Mouse (Mus musculus) liver, embryonic 14.5 days (tissue): ENCODE results near the gene Hist1h2af. TPM values are rescaled to one million over a fixed set of nuclear protein-coding genes. Genes with fewer than 3 reads are reported as not detected.
"Not testable (repeated sequence)": the region's sequence is repeated elsewhere in the genome, so short reads cannot be mapped to it uniquely, and the experiment has no call there.

Experiments
- ATAC-seq: fragments of 200-750 bp; cut with Nextera tagmentation; 2 replicates; pipeline ENCODE4 v1.8.0; 2017; ENCODE audit warnings: moderate number of reproducible peaks, mild to moderate bottlenecking, moderate library complexity; ENCODE audit not compliant: insufficient read depth
- DNase-seq, 3 experiments: peaks; one replicate each; pipeline ENCODE4 v3.0.0-alpha.2; 2012 to 2013; ENCODE audit warnings: low read depth in 3 of 3, low spot score in 3 of 3
- H3K27ac ChIP-seq: fragments of 300-500 bp; sonication (generic); 2 replicates; pipeline ENCODE4 v1.5.1; 2014; ENCODE audit warnings: moderate library complexity, mild to moderate bottlenecking, control low read depth, inconsistent platforms
- H3K27me3 ChIP-seq: fragments of 300-500 bp; sonication (generic); 2 replicates; pipeline ENCODE4 v1.6.1; 2014; ENCODE audit warnings: mild to moderate bottlenecking, low read length, moderate library complexity; ENCODE audit not compliant: control insufficient read depth, insufficient read depth
- H3K36me3 ChIP-seq: fragments of 300-500 bp; sonication (generic); replicated peaks from 2 replicates; pipeline ENCODE4 v1.6.1; 2014; ENCODE audit warnings: low read depth; ENCODE audit not compliant: control insufficient read depth, insufficient read depth
- H3K4me1 ChIP-seq, 2 experiments: fragments of 200-500 bp in 1 of 2; fragments of 300-500 bp in 1 of 2; sonication (generic) in 1 of 2; replicated peaks; 2 replicates each; pipeline ENCODE4 v1.6.1; 2012 to 2014; ENCODE audit warnings: antibody characterized with exemption in 1 of 2, inconsistent platforms in 1 of 2, low read length in 1 of 2; ENCODE audit not compliant: control insufficient read depth in 2 of 2, insufficient read depth in 2 of 2
- H3K4me2 ChIP-seq: fragments of 300-500 bp; sonication (generic); 2 replicates; pipeline ENCODE4 v1.6.1; 2014; ENCODE audit warnings: low read depth, mild to moderate bottlenecking, control low read depth, moderate library complexity
- H3K4me3 ChIP-seq, 2 experiments: fragments of 200-500 bp in 1 of 2; fragments of 300-500 bp in 1 of 2; sonication (generic) in 1 of 2; 2 replicates each; pipeline ENCODE4 v1.5.1; 2012 to 2014; ENCODE audit warnings: low read depth in 2 of 2, low read length in 2 of 2, mild to moderate bottlenecking in 2 of 2, control low read depth in 1 of 2, inconsistent platforms in 1 of 2, moderate library complexity in 1 of 2; ENCODE audit not compliant: insufficient read depth in 1 of 2
- H3K9ac ChIP-seq: fragments of 300-500 bp; sonication (generic); replicated peaks from 2 replicates; pipeline ENCODE4 v1.6.1; 2014; ENCODE audit warnings: mild to moderate bottlenecking, control low read depth, moderate library complexity
- H3K9me3 ChIP-seq: fragments of 300-500 bp; sonication (generic); 2 replicates; pipeline ENCODE4 v1.6.1; 2016; ENCODE audit warnings: low read length, mixed read lengths; ENCODE audit not compliant: control insufficient read depth
- CTCF ChIP-seq: IDR thresholded peaks from 2 replicates; pipeline ENCODE4 v1.5.1; 2016; ENCODE audit warnings: antibody characterized with exemption, low read depth, control low read depth
- EP300 ChIP-seq: IDR thresholded peaks from 2 replicates; pipeline ENCODE4 v1.6.1; 2016; ENCODE audit warnings: antibody characterized with exemption, low read depth
- WGBS: fragments of 180-500 bp; shearing (Covaris S2); extraction: QIAGEN DNeasy Blood & Tissue Kit; methylation state at CpG from one replicate; pipeline ENCODE4 v1.1.7; 2014; ENCODE audit not compliant: insufficient replicate concordance; 5-methylcytosine and 5-hydroxymethylcytosine counted together
- polyA plus RNA-seq, 2 experiments: library from polyadenylated mRNA; depleted of rRNA in 1 of 2; stranded (reverse) in 1 of 2; unstranded in 1 of 2; fragments of >200 nt; fragmentation: Nextera tagmentation in 1 of 2; extraction: Ambion mirVana in 1 of 2; gene quantifications; 2 replicates each; pipeline versions ENCODE4 v1.2.1 to v1.2.3; 2012 to 2014

Gene Hist1h2af
- polyA plus RNA-seq, 2 experiments: 14.2 to 375 TPM

- TF ChIP-seq CTCF (no peak; the same call in 1 of the 2 replicates), EP300 (peak; percentile 77)
- H3K27me3 ChIP-seq: no peaks in the 10 kb centered on the region
- DNase-seq: peak; percentile 93 to 94 (median 94)
- H3K4me2 ChIP-seq: peak within 1 kb of the TSS; percentile 90
- H3K36me3 ChIP-seq: no peaks in the 10 kb centered on the region
- peaks cover 5 to 15% of the 10 kb centered on the region in 2 experiments for H3K4me1 ChIP-seq
- peak within 1 kb of the TSS; percentile 96 for H3K9ac ChIP-seq
- no peaks in the 10 kb centered on the region for H3K9me3 ChIP-seq
- peak; percentile 75 for ATAC-seq
- H3K4me3 ChIP-seq: peak within 1 kb of the TSS; percentile 66 to 75
- under 1% methylated on average over 30 of the region's 45 CpGs for WGBS
- peak within 1 kb of the TSS; percentile 99 for H3K27ac ChIP-seq
Observed at GRCm38 (mm10) chr13:23543965-23544786, 10.5 kb downstream of the Hist1h2af start, which contains the start of gene Hist1h3f. TSS of gene Hist1h3f (plus strand) at chr13:23544052.

- Histone ChIP-seq H3K4me1 (peaks cover 10 to 15% of the 10 kb centered on the region in 2 experiments), H3K4me3 (peak overlapping the region; percentile 55 to 59), H3K9ac (peak overlapping the region; percentile 86), H3K4me2 (peak overlapping the region; percentile 90), H3K27ac (peak overlapping the region; percentile 97)
- not testable (repeated sequence) for ATAC-seq, DNase-seq, H3K9me3 ChIP-seq, H3K36me3 ChIP-seq, H3K27me3 ChIP-seq
- WGBS: 0% methylated on average over 11 of the region's 14 CpGs
Observed at GRCm38 (mm10) chr13:23544787-23545120, 11.0 kb downstream of the Hist1h2af start.

GRCm38 (mm10) chr13:23546694-23547093, 13.0 kb downstream of the Hist1h2af start:
- H3K27me3 ChIP-seq: no peaks in the 10 kb centered on the region
- TF ChIP-seq EP300 (no peak), CTCF (no peak)

GRCm38 (mm10) chr13:23550761-23551145, 17.0 kb downstream of the Hist1h2af start:
- peaks cover 18 to 31% of the 10 kb centered on the region in 2 experiments for H3K4me1 ChIP-seq
- TF ChIP-seq EP300 (no peak), CTCF (no peak)
- peak; percentile 6; the same call in 1 of the 2 replicates for ATAC-seq

More at GRCm38 (mm10) chr13:23546694-23547093, 13.0 kb downstream of the Hist1h2af start:
- WGBS: 69% methylated on average over 5 of the region's 5 CpGs
- Histone ChIP-seq H3K9me3 (no peaks in the 10 kb centered on the region), H3K4me2 (peak overlapping the region; percentile 60), H3K36me3 (no peaks in the 10 kb centered on the region), H3K27ac (peak overlapping the region; percentile 89), H3K4me1 (peaks cover 5 to 15% of the 10 kb centered on the region in 2 experiments), H3K4me3 (no peak overlapping the region), H3K9ac (peak overlapping the region; percentile 28; the same call in 1 of the 2 replicates)
- DNase-seq (no peak), ATAC-seq (no peak)

GRCm38 (mm10) chr13:23551146-23551834, 17.6 kb downstream of the Hist1h2af start, which contains the start of gene Hist1h4f:
TSS of gene Hist1h4f (minus strand) at chr13:23551648.
- 0% methylated on average over 45 of the region's 47 CpGs for WGBS
- H3K4me1 ChIP-seq: peaks cover 18 to 28% of the 10 kb centered on the region in 2 experiments
- H3K4me2 ChIP-seq: peak within 1 kb of the TSS; percentile 66
- ATAC-seq (peak; percentile 62), DNase-seq (peak; percentile 94 to 95 (median 95))
- peak within 1 kb of the TSS; percentile 89 for H3K9ac ChIP-seq
- H3K9me3 ChIP-seq, H3K36me3 ChIP-seq, H3K27me3 ChIP-seq: not testable (repeated sequence)
- peak within 1 kb of the TSS; percentile 58 to 61 for H3K4me3 ChIP-seq
- peak within 1 kb of the TSS; percentile 98 for H3K27ac ChIP-seq
- TF ChIP-seq CTCF (peak; percentile 54), EP300 (peak; percentile 93)

More at GRCm38 (mm10) chr13:23550761-23551145, 17.0 kb downstream of the Hist1h2af start:
- Histone ChIP-seq H3K27ac (peak overlapping the region; percentile 98), H3K4me3 (peak overlapping the region; percentile 58 to 61), H3K36me3 (no peaks in the 10 kb centered on the region), H3K9me3 (no peaks in the 10 kb centered on the region), H3K27me3 (no peaks in the 10 kb centered on the region), H3K4me2 (peak overlapping the region; percentile 66), H3K9ac (peak overlapping the region; percentile 89)
- DNase-seq: peak in 1 of 3 experiments; percentile 74
- WGBS: 2% methylated on average over 3 of the region's 3 CpGs
